Mouse (Mus musculus) layer of hippocampus, adult 9-11 months (tissue): Measurements from ENCODE around the gene Acot4.
"Not testable (repeated sequence)": the region's sequence is repeated elsewhere in the genome, so short reads cannot be mapped to it uniquely, and the experiment has no call there.

Experiments used
- DNase-seq: peaks from one replicate; pipeline ENCODE4 v3.0.0; 2022

Acot4 gene

DNA sequence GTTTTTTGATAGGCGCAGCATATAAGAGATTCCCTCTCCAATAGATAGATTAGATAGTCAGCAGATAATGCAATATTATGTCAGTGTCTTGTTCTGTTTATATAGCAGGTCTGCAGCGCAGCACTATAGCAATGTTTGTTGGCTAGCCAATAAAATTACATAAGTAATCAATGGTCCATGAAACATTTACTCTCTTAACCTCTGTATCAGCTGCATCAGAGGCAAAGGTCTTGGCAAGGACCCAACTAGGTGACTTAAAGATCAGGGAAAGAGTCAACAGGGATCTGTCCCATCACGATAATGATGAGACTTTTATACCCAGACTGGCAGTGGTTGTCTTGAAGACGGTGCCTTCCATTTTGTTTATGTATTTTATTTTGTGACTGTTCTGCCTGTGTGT is 5.3 kb upstream of the Acot4 start:
- no peak for DNase-seq

DNA sequence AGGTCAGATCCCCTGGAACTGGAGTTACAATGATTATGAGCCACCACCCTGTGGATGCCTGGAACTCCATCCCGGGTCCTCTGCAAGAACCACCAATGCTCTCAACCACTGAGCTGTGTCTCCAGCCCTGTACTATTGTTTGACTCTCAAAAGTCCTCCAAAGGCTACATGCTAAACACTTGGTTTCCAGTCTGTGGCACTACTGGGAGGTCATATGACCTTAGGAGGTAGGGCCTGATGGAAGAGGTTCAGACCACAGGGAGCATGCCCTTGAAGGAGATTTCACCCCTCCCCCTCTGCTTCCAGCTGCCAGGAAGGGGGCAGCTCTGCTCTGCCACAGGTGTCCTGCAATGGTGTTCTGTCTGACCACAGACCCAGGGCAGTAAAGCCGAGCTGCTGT is 4.9 kb upstream of the Acot4 start:
- DNase-seq = not testable (repeated sequence)

DNA sequence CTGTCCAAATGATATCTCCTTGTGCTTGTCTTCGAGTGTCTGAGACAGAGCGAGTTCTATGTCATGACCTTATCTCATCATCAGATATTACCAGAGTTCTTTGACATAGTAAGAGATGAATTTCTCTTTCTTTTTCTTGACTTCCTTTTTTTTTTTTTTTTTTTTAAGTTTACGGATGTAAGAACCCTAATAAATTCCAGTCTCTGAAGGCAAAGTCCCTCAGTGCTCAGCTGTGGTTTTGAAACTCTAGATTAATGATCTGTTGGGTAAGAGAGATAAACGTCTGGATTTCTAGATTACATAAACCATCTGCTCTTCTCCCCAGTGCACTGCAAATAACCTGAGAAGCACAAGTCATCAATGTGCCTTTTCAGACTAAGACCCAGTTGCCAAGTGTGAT is 4.1 kb upstream of the Acot4 start:
- no peak for DNase-seq

DNA sequence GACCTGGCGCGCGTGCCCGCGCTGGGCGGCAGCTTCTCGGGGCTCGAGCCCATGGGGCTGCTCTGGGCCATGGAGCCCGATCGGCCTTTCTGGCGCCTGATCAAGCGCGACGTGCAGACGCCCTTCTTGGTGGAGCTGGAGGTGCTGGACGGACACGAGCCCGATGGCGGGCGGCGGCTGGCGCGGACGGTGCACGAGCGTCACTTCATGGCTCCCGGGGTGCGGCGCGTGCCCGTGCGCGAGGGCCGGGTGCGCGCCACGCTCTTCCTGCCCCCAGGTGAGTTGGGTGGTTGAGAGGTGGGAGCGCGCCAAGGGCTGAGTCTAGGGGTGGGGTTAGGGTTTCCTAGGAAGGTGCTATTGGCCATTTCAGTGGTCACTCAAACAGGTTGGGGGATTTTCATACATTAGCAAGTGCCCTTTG is 522 bp downstream of the Acot4 start, which contains the start of gene Gm49366:
TSS of gene Gm49366 (plus strand) at position 245 of the 421 bp plus-strand sequence.
- DNase-seq = not testable (repeated sequence)

DNA sequence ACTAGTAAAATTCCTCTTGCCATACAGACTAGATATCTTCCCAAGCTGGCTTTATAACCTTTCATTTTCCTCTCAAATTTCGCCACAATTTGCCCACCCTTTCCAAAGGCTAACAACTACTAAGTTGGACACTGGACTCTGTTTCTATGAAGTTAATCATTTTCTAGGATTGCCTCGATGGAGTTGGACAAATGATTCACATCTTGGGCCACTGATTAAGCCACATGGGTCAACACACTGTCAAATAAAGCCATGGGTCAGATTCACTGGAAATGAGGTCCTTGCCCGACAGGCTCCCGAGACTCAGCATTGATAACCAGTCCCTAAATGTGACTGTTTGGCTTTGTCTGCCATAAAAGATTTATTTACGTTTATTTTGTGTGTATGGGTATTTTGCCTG is 4.1 kb downstream of the Acot4 start:
- no peak for DNase-seq

DNA sequence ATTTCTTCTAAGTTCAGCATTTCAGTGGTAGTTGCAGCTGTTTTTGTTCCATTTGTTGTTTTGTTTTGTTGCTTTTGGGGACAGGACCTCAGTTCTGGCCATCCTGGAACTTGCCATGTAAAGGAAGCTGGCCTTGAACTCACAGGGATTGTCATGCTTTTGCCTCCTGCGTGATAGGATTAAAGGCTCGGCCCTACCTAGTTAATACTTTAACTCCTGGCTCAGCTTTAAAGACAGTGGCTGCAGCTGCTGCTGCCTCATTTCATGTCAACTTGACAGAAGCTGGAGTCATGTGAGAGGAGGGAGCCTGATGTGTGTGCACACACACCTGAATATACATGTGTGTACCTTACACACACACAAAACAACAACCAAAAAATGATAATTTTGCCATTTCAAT is 5.9 kb downstream of the Acot4 start:
- no peak for DNase-seq

DNA sequence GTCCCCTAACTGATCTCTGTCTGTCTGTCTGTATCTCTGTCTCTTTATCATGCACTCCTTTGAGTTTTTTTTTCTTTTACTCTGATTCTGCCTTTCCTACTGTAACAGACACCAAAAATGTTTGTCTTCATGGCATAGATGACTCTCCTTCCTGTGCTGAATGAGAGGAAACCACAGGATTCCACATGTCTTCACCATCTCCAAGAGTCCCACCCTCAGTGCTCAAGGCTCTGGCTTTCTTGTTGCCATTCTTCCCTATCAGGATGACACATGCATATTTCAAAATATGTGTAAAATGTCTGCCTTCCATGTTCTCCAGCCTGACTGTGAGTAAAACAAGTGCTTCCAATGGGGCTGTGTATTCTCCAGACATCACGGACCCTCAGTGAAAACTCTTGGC is 8.7 kb downstream of the Acot4 start:
- DNase-seq = no peak

DNA sequence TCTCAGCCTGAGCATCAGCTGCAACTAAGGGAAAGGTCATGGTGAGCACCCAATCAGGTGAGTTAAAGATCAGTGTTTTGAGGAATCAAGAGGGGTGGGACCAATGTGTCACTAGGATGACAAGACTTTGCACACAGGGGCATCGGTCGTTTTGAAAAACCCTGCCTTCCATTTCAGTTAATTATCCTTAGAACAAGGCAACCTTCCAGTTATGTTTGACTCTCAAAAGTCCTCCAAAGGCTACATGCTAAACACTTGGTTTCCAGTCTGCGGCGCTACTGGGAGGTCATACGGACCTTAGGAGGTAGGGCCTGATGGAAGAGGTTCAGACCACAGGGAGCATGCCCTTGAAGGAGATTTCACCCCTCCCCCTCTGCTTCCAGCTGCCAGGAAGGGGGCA is 12.6 kb downstream of the Acot4 start:
- DNase-seq = not testable (repeated sequence)

DNA sequence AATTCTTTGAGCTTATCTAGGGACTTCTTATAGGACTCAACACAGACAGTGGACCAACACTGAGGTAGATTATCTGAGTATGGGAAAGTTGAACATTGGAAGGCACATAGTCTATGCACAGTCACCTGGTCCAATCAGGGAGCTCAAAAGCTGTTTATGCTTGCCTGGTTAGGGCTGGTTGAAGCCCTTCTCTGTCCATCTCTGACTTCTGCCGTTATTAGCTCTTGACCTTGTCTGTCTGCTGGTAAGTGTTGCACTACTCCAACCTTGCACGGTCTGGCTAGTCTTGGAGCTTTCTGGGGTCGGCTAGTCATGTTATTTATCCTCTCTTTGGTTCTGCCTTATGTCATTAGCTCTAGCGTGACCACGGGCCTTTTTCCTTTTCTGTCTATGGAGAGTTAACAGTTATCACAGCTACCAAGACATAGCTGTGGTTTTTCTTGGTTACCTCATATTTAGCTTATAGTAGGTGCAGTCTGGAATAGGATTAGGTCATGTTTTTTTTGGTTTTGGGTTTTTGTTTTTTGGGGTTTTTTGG is 13.8 kb downstream of the Acot4 start, which contains the start of gene Acot3:
TSS of gene Acot3 (plus strand) at position 208 of the 538 bp plus-strand sequence.
- no peak for DNase-seq

DNA sequence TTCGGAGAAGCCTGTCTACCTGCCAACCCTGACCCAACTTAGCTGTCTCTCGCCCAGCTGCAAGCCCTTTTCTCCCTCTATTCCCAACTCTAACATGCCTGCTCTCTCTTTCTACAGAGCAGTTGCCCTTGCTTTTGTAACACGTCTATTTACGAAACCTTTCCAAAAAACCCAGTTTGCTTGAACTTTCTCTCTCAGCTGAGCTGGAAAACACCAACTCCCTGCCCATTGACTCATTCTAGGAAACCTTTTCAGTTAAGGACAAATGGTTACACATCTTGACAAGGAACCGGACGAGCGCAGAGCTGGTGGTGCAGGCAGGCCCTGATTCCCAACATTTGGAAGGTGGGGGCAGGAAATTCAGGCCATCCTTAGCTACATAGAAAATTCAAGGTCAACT is 14.4 kb downstream of the Acot4 start:
- DNase-seq = no peak

DNA sequence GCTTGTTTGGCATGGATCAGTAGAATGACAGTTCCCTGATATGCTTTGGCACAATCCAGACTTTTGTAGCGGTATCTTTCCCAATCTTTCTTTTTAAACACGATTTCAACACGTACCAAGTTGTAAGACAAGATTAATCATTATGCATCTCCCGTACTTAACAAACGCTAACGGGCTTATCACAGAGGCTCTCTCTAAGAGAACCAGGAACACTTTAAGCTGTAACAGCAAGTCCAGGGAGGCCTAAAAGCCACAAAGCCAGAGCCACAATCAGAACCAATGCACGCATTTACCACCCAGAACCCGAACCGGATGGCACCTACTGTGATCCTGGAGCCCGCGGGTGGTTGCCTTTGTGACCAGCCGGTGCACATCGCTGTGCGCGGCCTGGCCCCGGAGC is 15.0 kb downstream of the Acot4 start:
- DNase-seq = no peak

DNA sequence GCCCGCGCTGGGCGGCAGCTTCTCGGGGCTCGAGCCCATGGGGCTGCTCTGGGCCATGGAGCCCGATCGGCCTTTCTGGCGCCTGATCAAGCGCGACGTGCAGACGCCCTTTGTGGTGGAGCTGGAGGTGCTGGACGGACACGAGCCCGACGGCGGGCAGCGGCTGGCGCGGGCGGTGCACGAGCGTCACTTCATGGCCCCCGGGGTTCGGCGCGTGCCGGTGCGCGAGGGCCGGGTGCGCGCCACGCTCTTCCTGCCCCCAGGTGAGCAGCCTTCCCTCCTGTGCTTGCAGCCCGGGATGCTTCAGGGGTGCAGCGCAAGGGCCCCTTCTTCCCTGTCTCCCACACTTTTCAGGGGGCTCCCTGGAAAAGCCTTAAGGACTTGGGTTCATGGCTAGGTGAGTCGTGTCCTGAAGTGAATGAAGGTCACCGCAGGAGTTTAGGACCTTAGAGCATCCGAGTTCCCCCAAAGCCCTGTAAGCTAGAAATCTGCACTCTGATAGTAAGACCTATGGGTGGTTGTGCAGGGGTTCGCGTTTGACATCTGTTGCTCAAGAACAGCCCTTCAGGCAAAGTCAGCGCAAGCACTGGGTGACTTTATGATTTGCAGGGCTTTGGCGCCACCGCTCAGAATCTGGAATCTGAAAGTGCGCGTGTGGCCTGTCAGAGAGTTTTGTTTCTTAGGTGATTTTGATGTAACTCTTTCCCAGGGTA is 15.7 kb downstream of the Acot4 start:
- DNase-seq = no peak

DNA sequence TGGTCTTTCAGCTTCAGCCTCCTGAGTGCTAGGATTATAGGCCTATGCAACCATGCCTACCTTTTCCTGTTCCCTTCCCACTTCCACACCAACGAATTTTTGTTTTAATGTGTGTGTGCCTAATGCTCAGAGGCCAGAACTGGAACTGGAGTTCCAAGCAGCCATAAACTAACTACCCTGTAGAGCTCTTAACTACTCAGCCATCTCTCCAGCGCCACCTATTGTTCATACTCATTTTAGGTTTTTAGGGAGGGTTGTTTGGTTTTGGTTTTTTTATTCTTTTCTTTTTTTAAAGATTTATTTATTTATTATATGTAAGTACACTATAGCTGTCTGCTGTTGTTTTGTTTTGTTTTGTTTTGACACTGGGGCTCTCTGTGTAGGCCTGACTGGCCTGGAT is 22.8 kb downstream of the Acot4 start:
- DNase-seq = no peak

DNA sequence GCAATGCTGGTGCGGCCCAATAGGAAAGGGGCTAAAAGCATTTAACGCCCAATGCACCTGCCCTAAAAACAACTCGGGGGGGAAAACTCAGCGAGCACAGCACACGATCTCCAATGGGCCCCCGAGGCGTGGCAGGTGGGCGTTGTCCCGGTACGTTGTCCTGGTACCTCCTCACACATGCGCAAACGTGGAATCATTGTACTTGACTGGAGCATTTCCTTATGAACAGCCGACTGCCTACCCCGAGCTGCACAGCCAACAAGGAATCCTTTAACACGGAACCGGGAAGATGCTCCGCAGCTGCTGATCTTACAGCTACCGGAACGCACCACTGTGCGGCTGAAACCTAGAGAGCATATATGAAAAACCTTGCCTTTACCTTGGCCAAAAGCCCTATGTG is 24.2 kb downstream of the Acot4 start:
- DNase-seq = no peak

DNA sequence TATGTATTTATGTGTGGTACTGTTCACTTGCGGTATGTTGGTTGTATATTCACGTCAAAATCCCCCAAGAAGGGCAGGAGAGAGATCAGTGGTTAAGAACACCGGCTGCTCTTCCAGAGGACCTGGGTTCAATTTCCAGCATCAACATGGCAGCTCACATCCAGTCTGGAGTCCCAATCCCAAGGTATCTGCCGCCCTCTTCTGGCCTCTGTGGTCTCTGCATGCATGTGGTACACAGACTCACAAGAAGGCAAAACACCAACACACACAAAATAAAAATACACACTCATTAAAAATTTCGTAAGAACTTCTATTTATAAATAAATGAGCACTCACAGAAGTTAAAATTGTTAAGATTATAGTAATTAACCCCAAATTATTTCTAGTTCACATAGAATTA is 25.0 kb downstream of the Acot4 start:
- no peak for DNase-seq

DNA sequence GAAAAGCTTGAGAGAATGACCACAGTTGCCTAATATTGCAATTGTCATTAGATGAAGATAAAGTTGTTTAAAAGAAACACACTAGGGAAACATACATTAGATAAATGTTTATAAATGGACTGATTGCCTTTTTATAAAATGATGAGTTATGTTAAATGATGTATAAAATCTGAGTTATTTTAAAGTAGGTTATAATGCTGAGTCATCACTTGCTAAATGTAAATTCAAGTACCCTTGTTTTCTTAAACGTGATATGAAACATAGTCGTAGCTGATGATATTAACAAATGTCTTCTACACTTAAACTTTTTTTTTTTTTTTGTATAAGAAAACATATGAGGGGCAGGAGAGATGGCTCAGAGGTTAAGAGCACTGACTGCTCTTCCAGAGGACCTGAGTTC is 25.7 kb downstream of the Acot4 start:
- DNase-seq = no peak

DNA sequence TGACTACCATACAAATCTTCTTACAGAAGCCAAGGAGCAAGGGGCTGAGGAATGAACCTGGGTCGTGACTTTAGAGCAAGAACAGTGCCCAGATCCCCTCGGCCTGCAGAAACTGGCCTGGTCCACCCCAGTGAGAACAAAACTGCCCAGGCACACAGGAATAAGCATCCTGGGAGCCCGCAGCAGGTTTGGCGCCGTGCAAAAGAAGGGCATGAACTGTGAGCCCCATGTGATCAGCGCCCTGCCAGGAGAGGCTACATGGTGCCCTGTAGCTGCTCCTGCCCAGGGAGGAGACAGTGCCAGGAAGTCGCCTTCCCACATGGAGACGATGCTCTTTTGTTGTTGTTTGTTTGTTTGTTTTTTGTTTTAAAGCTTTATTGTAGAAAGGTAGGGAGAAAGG is 26.4 kb downstream of the Acot4 start:
- DNase-seq = no peak

DNA sequence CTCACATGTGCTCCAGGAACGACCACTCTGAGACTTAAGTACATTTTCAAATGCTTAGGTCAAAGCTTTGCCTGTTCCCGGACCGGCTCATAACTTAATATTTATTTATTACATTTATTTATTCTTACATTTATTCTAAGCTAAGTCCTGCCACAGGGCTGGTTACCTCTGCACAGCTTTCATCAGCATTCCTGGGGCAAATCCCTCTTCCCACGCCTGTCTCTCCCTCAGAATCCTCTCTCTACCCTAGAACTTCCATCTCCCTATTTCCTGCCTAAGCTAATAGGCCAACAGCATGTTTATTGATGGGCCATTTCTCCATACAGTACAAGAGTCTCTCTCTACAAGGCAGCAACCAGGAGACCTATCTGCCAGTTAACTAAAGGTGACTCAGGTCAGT is 29.6 kb downstream of the Acot4 start:
- DNase-seq = no peak

DNA sequence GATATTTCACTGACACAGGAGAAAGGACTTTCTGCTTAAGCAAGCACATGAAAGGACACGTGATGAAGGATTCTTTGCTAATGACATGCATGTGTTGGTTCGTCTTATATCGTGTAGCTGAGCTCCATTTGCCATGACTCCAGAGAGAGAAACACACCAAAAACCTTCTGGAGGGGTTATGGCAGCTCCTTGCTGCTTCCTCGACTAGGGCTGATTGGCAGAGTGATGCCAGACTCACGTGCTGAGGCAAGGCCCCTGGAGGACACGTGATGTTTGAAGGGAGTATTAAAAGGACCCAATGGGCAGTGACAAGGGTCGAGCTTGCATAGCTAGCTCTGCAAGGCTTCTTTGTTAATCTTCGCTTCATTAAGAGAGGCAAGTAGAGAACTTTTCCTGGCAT is 30.1 kb downstream of the Acot4 start:
- DNase-seq = no peak

DNA sequence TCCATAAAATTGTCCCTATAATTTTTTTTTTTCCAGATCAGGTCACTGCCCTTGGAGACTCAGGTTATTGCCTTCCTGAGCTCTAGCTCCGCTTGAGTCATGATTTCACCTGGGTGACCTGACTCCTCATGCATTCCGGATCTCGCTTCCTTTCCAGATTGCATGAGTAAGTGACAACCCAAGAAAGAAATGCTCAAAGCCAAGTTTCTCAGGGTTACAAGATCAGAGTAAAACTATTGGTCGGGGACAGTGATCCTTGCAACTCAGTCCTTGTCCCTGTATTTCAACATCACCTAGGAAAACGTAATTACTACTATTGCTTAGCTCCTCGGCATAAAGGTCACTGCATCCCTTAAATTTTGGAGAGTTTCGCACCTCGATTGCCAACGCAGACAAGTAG is 30.8 kb downstream of the Acot4 start, which contains the start of gene Acot5:
TSS of gene Acot5 (plus strand) at position 340 of the 400 bp plus-strand sequence.
- no peak for DNase-seq

DNA sequence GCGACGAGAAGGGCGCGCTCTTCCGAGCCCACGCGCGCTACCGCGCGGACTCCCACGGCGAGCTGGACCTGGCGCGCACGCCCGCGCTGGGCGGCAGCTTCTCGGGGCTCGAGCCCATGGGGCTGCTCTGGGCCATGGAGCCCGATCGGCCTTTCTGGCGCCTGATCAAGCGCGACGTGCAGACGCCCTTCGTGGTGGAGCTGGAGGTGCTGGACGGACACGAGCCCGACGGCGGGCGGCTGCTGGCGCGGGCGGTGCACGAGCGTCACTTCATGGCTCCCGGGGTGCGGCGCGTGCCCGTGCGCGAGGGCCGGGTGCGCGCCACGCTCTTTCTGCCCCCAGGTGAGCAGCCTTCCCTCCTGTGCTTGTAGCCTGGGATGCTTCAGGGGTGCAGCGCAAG is 31.4 kb downstream of the Acot4 start:
- peak; percentile 18 for DNase-seq

DNA sequence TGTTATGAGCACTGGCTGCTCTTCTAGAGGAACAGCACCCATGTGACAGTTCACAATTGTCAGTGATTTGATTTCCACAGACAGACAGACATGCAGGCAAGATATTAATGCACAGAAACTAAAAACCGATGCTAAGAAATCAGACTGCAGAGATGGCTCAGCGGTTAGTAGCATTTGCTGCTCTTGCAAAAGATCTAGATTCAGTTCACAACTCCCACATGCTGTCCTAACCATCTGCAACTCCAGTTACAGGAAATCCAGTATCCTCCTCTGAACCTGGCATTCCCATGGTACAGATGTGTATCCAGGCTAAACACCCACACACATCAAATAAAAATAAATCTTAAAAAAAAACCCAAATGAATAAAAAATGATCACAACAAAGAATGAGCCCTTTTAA is 33.5 kb downstream of the Acot4 start:
- DNase-seq = peak; percentile 84

DNA sequence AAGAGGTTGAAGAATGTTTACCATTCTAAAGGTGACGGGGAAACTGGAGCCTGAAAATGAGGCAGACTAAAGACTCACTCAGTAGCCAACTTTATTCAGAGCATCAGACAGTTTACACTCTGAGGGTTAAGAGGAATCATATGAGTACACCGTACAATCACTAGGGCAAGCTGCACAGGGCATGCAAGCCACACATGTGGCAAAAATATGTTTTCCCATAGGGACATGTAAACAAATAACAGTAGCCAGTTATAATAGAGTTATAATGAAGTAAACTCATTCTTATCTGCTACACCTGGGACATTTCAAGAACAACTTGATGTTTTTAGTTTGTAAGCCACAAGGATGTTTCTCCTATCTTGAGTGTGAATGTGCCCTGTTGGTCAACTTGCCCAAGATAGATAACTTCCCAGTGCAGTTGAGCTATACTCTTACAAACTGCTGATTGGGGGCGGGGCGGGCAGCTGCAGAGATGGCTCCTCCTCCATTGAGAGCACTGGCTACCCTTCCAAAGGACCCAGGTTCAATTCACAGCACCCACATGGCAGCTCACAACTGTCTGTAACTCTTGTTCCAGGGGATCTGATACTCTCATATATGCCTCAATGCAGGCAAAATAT is 39.3 kb downstream of the Acot4 start:
- DNase-seq = no peak

DNA sequence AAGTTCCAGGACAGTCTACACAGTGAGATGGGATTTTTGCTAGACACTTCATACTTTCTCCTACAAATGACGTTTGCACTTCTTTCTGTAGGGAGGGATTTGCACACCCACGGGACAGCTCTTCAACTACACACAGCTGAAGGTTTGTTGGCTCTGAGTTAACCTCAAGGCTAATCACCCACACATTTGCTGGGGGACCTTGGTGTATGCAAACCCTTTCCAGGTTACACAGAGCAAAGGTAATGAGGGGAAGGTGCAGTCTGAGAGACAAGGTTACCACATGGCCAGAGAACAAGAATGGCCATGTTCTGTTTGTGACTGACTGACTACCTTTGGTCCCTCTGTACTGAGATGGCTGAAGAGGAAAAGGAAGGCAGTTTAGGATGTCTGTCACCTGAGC is 45.7 kb downstream of the Acot4 start:
- DNase-seq = no peak

DNA sequence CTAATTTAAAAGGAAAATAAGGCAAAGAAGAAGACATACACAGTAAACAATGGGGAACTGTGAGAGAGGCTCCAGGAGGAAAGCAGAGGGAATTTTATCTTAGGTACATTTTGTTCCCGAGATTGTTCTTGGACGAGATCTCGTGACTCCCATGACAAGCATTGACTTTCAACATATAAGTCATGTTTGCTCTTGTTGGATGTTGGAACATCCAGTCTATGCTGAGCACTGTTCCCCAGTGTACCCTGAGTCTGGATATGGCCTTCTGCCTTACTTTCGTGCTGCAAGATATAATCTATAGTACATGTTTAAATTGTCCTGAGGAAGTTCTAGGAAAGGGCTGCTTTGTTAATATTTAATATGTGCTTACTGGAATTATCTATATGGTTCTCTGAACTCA is 46.4 kb downstream of the Acot4 start:
- no peak for DNase-seq
